Mouse (Mus musculus) MEL (cell line): ENCODE measurements around the gene Ccdc63. TPM values are rescaled to one million over a fixed set of nuclear protein-coding genes. Genes with fewer than 3 reads are reported as not detected.

Experiments used
- DNase-seq: peaks from one replicate; pipeline ENCODE4 v3.0.0; 2011; ENCODE audit warnings: low read depth, low spot score
- H3K27ac ChIP-seq: 2 replicates; pipeline ENCODE4 v1.5.1; 2012; ENCODE audit warnings: low read depth, mild to moderate bottlenecking, control low read depth, low read length, moderate library complexity; ENCODE audit not compliant: control insufficient read depth
- H3K27me3 ChIP-seq, 2 experiments: fragments of 150-350 bp in 1 of 2; sonication (generic) in 1 of 2; 2 replicates each; pipeline ENCODE4 v1.6.1; 2012; ENCODE audit warnings: low read length in 2 of 2, mild to moderate bottlenecking in 2 of 2, improper control_type of control experiment in 1 of 2, moderate library complexity in 1 of 2; ENCODE audit not compliant: insufficient read depth in 2 of 2, control insufficient read depth in 1 of 2
- H3K36me3 ChIP-seq, 2 experiments: 2 replicates each; pipeline ENCODE4 v1.6.1; 2012 to 2014; ENCODE audit warnings: low read length in 2 of 2, improper control_type of control experiment in 1 of 2, inconsistent platforms in 1 of 2, mild to moderate bottlenecking in 1 of 2; ENCODE audit not compliant: insufficient read depth in 2 of 2, control insufficient read depth in 1 of 2
- H3K4me1 ChIP-seq, 2 experiments: fragments of 150-350 bp in 1 of 2; sonication (generic) in 1 of 2; 2 replicates each; pipeline ENCODE4 v1.6.1; 2012; ENCODE audit warnings: low read length in 2 of 2, improper control_type of control experiment in 1 of 2, mild to moderate bottlenecking in 1 of 2; ENCODE audit not compliant: insufficient read depth in 2 of 2, control insufficient read depth in 1 of 2
- H3K4me3 ChIP-seq, 2 experiments: fragments of 150-350 bp in 1 of 2; sonication (generic) in 1 of 2; 2 replicates each; pipeline ENCODE4 v1.5.1; 2012; ENCODE audit warnings: low read depth in 2 of 2, low read length in 2 of 2, mild to moderate bottlenecking in 2 of 2, moderate library complexity in 2 of 2, control low read depth in 1 of 2, improper control_type of control experiment in 1 of 2; ENCODE audit not compliant: control insufficient read depth in 1 of 2, insufficient read depth in 1 of 2
- H3K79me2 ChIP-seq: 2 replicates; pipeline ENCODE4 v1.6.1; 2012; ENCODE audit warnings: mild to moderate bottlenecking, low read length, moderate library complexity; ENCODE audit not compliant: control insufficient read depth, poor library complexity, insufficient read depth
- H3K9ac ChIP-seq: 2 replicates; pipeline ENCODE4 v1.6.1; 2012; ENCODE audit warnings: low read depth, mild to moderate bottlenecking, control low read depth, low read length, moderate library complexity; ENCODE audit not compliant: control insufficient read depth, poor library complexity, severe bottlenecking
- H3K9me3 ChIP-seq: fragments of 150-350 bp; sonication (generic); replicated peaks from 2 replicates; pipeline ENCODE4 v1.6.1; 2012; ENCODE audit warnings: mild to moderate bottlenecking, low read length, improper control_type of control experiment, moderate library complexity; ENCODE audit not compliant: insufficient read depth
- CTCF ChIP-seq, 3 experiments: IDR thresholded peaks in 2 of 3; conservative IDR thresholded peaks in 1 of 3; 2 replicates each; pipeline ENCODE4 v1.5.1; 2011 to 2012; ENCODE audit warnings: low read length in 3 of 3, low read depth in 2 of 3, mild to moderate bottlenecking in 2 of 3, improper control_type of control experiment in 1 of 3, inconsistent platforms in 1 of 3, mixed read lengths in 1 of 3, moderate library complexity in 1 of 3; ENCODE audit not compliant: control insufficient read depth in 1 of 3, insufficient read depth in 1 of 3, poor library complexity in 1 of 3, severe bottlenecking in 1 of 3
- ETS1 ChIP-seq: IDR thresholded peaks from 2 replicates; pipeline ENCODE4 v1.6.1; 2012; ENCODE audit warnings: low read depth, mild to moderate bottlenecking, inconsistent platforms, low read length, improper control_type of control experiment, moderate library complexity
- JUND ChIP-seq: IDR thresholded peaks from 2 replicates; pipeline ENCODE4 v1.6.1; 2011; ENCODE audit warnings: low read depth, mild to moderate bottlenecking, improper control_type of control experiment, low read length
- MAZ ChIP-seq: IDR thresholded peaks from 2 replicates; pipeline ENCODE4 v1.6.1; 2012; ENCODE audit warnings: low read depth, mild to moderate bottlenecking, inconsistent platforms, low read length, improper control_type of control experiment
- NRF1 ChIP-seq: IDR thresholded peaks from 2 replicates; pipeline ENCODE4 v1.6.1; 2014; ENCODE audit warnings: low read depth, mild to moderate bottlenecking, inconsistent platforms, low read length, improper control_type of control experiment, moderate library complexity; ENCODE audit not compliant: poor library complexity, insufficient read depth, severe bottlenecking
- POLR2A ChIP-seq, 2 experiments: IDR thresholded peaks; 2 replicates each; pipeline ENCODE4 v1.6.1; 2011 to 2012; ENCODE audit warnings: low read length in 2 of 2, mild to moderate bottlenecking in 2 of 2, control low read depth in 1 of 2, improper control_type of control experiment in 1 of 2, low read depth in 1 of 2, moderate library complexity in 1 of 2; ENCODE audit not compliant: control insufficient read depth in 1 of 2, insufficient read depth in 1 of 2, poor library complexity in 1 of 2
- POLR2AphosphoS2 ChIP-seq: IDR thresholded peaks from 2 replicates; pipeline ENCODE4 v1.6.1; 2011; ENCODE audit warnings: low read length, improper control_type of control experiment
- RAD21 ChIP-seq: IDR thresholded peaks from 2 replicates; pipeline ENCODE4 v1.6.1; 2011; ENCODE audit warnings: mild to moderate bottlenecking, low read depth, low read length, improper control_type of control experiment
- SMC3 ChIP-seq: IDR thresholded peaks from 2 replicates; pipeline ENCODE4 v1.6.1; 2011; ENCODE audit warnings: low read depth, low read length, improper control_type of control experiment
- TCF12 ChIP-seq: IDR thresholded peaks from 2 replicates; pipeline ENCODE4 v1.6.1; 2014; ENCODE audit warnings: low read depth, mild to moderate bottlenecking, inconsistent platforms, low read length, improper control_type of control experiment, moderate library complexity
- UBTF ChIP-seq: IDR thresholded peaks from 2 replicates; pipeline ENCODE4 v1.6.1; 2012; ENCODE audit warnings: low read depth, mild to moderate bottlenecking, inconsistent platforms, low read length, improper control_type of control experiment, moderate library complexity, borderline replicate concordance; ENCODE audit not compliant: insufficient read depth
- ZC3H11A ChIP-seq: IDR thresholded peaks from 2 replicates; pipeline ENCODE4 v1.6.1; 2012; ENCODE audit warnings: low read depth, mild to moderate bottlenecking, inconsistent platforms, low read length, improper control_type of control experiment
- ZKSCAN1 ChIP-seq: IDR thresholded peaks from 2 replicates; pipeline ENCODE4 v1.6.1; 2012; ENCODE audit warnings: low read depth, mild to moderate bottlenecking, inconsistent platforms, low read length, improper control_type of control experiment, moderate library complexity
- ZMIZ1 ChIP-seq: IDR thresholded peaks from 2 replicates; pipeline ENCODE4 v1.6.1; 2012; ENCODE audit warnings: low read depth, mild to moderate bottlenecking, inconsistent platforms, low read length, improper control_type of control experiment, moderate library complexity
- ZNF384 ChIP-seq: IDR thresholded peaks from 2 replicates; pipeline ENCODE4 v1.6.1; 2012; ENCODE audit warnings: low read depth, mild to moderate bottlenecking, inconsistent platforms, low read length, improper control_type of control experiment
- polyA plus RNA-seq, 2 experiments: library from polyadenylated mRNA; stranded (reverse) in 1 of 2; unstranded in 1 of 2; fragments of >175 nt in 1 of 2; fragments of >200 nt in 1 of 2; gene quantifications; 2 replicates each; pipeline versions ENCODE4 v1.2.1 to v1.2.4; 2012; ENCODE audit warnings: low replicate concordance in 2 of 2, low read depth in 1 of 2; ENCODE audit not compliant: insufficient read length in 2 of 2, insufficient read depth in 1 of 2, missing spikeins in 1 of 2
- total RNA-seq: library from RNA; depleted of rRNA; stranded (reverse); fragments of 300-350 nt; gene quantifications from 2 replicates; pipeline ENCODE4 v1.2.3, GENCODE M21; 2012

The Ccdc63 gene
- total and polyA plus RNA-seq, 3 experiments = 1.6 to 4.7 TPM; not detected in 1

DNA sequence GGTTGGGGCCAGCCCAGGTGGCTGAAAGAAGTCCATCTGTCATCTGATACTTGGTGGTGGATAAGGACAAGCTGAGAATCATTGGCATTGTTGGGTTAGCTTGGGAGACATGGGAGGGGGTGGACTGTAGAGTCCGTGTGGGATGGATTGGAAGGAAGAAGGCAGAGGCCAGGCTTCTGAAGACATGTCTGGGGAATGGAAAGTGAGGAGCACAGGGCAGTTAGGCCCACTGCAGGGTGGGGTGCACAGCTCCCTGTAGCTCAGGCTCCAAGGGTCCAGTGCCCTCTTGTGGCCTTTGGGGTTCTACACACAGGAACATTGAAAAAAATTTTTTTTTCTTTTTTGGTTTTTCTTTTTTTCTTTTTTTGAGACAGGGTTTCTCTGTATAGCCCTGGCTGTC is 35.8 kb upstream of the Ccdc63 start:
- Histone ChIP-seq H3K9me3 (no peaks in the 10 kb centered on the region), H3K79me2 (no peaks in the 10 kb centered on the region), H3K36me3 (peaks cover 9 to 12% of the 10 kb centered on the region in 2 experiments)
- TF ChIP-seq NRF1 = no peak
- 0 out of 2 replicates have a peak, but pooled peaks have one; percentile 22 for TF ChIP-seq MAZ
- peak; percentile 57 for TF ChIP-seq SMC3
- 0 out of 2 replicates have a peak, but pooled peaks have one; percentile 41 for TF ChIP-seq POLR2AphosphoS2
- peak; percentile 50 for TF ChIP-seq RAD21
- TF ChIP-seq UBTF = no peak
- TF ChIP-seq ZMIZ1 = no peak
- no peak for TF ChIP-seq ETS1
- peak; percentile 49 to 73 (median 69) for TF ChIP-seq CTCF (IDR thresholded peaks at IDR 0.05 in 2 of 3, conservative IDR thresholded peaks at IDR 0.05 in 1 of 3; ENCODE audit: control insufficient read depth in 1 of 3, insufficient read depth in 1 of 3, low read depth in 2 of 3, low read length in 3 of 3, poor library complexity in 1 of 3, severe bottlenecking in 1 of 3)
- TF ChIP-seq JUND = no peak
- peak; percentile 88 for TF ChIP-seq ZNF384
- TF ChIP-seq POLR2A (IDR thresholded peaks at IDR 0.05; ENCODE audit: control insufficient read depth in 1 of 2, insufficient read depth in 1 of 2, low read depth in 1 of 2, low read length in 2 of 2, poor library complexity in 1 of 2) = peak in 1 of 2 experiments; percentile 24; a peak in 1 of 4 replicates
- TF ChIP-seq ZC3H11A = peak; percentile 24; the same call in 1 of the 2 replicates
- TF ChIP-seq, all 39 proteins: peak for 8
- peak; percentile 79 for DNase-seq
- H3K4me1 ChIP-seq = peaks cover 0 to 8% of the 10 kb centered on the region in 2 experiments; a peak in 1 of 4 replicates
- H3K4me3 ChIP-seq = no peak overlapping the region
- H3K27ac ChIP-seq = no peak overlapping the region
- no peak overlapping the region for H3K9ac ChIP-seq
- H3K27me3 ChIP-seq = no peaks in the 10 kb centered on the region

- H3K4me3 ChIP-seq = no peak overlapping the region
- H3K9ac ChIP-seq = no peak overlapping the region
- H3K27me3 ChIP-seq = no peaks in the 10 kb centered on the region
- H3K27ac ChIP-seq = no peak overlapping the region
- H3K9me3 ChIP-seq = no peaks in the 10 kb centered on the region
- DNase-seq = no peak
- H3K36me3 ChIP-seq = peaks cover 9 to 17% of the 10 kb centered on the region in 2 experiments
- TF ChIP-seq POLR2AphosphoS2 (0 out of 2 replicates have a peak, but pooled peaks have one; percentile 3), JUND (no peak), ZNF384 (peak; percentile 72), CTCF (IDR thresholded peaks at IDR 0.05 in 2 of 3, conservative IDR thresholded peaks at IDR 0.05 in 1 of 3; ENCODE audit: control insufficient read depth in 1 of 3, insufficient read depth in 1 of 3, low read depth in 2 of 3, low read length in 3 of 3, poor library complexity in 1 of 3, severe bottlenecking in 1 of 3) (no peak), ETS1 (no peak), TCF12 (no peak), ZKSCAN1 (no peak)
- H3K79me2 ChIP-seq = no peaks in the 10 kb centered on the region
- H3K4me1 ChIP-seq = peaks cover 0 to 8% of the 10 kb centered on the region in 2 experiments; a peak in 1 of 4 replicates
Observed at GRCm38 (mm10) chr5:122175961-122176360, 35.3 kb upstream of the Ccdc63 start.
